Comparison of ENCODE assay signal across 18 mouse cellular contexts in genomic region chr4:132605816-132606215, GRCm38 (mm10). TPM values are rescaled to one million over a fixed set of nuclear protein-coding genes. Genes with fewer than 3 reads are reported as not detected.
DNase-seq lines count a peak whose midpoint lies in the region; ATAC-seq and TF ChIP-seq lines count a peak whose summit lies in the region.
"Had no signal": no experiment of that assay in that cellular context is flagged by ENCODE, and none has a peak within 500 bp of the region (broad histone marks: within the 10 kb centered on the region; RNA-seq: fewer than 3 reads in every experiment).

No protein-coding gene starts in this region.

- TF ChIP-seq POLR2A in bone marrow macrophage, adult 2 months (IDR thresholded peaks at IDR 0.05; ENCODE audit: borderline replicate concordance, low read depth, low read length) = no peak

- no peaks in the 10 kb centered on the region for H3K27me3 ChIP-seq in kidney, postnatal 0 days (ENCODE audit: insufficient read depth, low read length)
- H3K27me3 ChIP-seq in intestine, embryonic 15.5 days (replicated peaks) = no peaks in the 10 kb centered on the region
- H3K27me3 ChIP-seq: forebrain, embryonic 15.5 days; liver, embryonic 13.5 days; midbrain, embryonic 13.5 days; neural tube, embryonic 12.5 days; Patski had no signal

- H3K4me3 ChIP-seq in kidney, postnatal 0 days (replicated peaks; ENCODE audit: low read depth, low read length) = no peak overlapping the region
- H3K4me3 ChIP-seq in bone marrow macrophage, adult 2 months (ENCODE audit: insufficient read depth, low read length) = no peak overlapping the region
- H3K4me3 ChIP-seq in intestine, embryonic 15.5 days (replicated peaks) = no peak overlapping the region
- H3K4me3 ChIP-seq: forebrain, embryonic 15.5 days; liver, embryonic 13.5 days; midbrain, embryonic 13.5 days; neural tube, embryonic 12.5 days had no signal

- WGBS in kidney, postnatal 0 days = 22% methylated on average over 5 of the region's 5 CpGs
- WGBS in intestine, embryonic 15.5 days = 59% methylated on average over 5 of the region's 5 CpGs

- H3K9ac ChIP-seq in kidney, postnatal 0 days (ENCODE audit: low read depth, low read length) = no peak overlapping the region
- H3K9ac ChIP-seq in intestine, embryonic 15.5 days = no peak overlapping the region
- H3K9ac ChIP-seq: forebrain, embryonic 15.5 days; liver, embryonic 13.5 days; midbrain, embryonic 13.5 days; neural tube, embryonic 12.5 days had no signal

- no peak for TF ChIP-seq CTCF in kidney, postnatal 0 days (IDR thresholded peaks at IDR 0.05; ENCODE audit: low read depth)
- no peak for TF ChIP-seq CTCF in bone marrow macrophage, adult 2 months (IDR thresholded peaks at IDR 0.05; ENCODE audit: low read depth, low read length)

- no peak for ATAC-seq in kidney, postnatal 0 days (replicated peaks; ENCODE audit: low FRiP score, low read depth)
- ATAC-seq in intestine, embryonic 15.5 days = no peak
- ATAC-seq: forebrain, embryonic 15.5 days; hindbrain, postnatal 0 days; midbrain, embryonic 13.5 days; Patski had no signal

- H3K4me1 ChIP-seq in kidney, postnatal 0 days (replicated peaks; ENCODE audit: insufficient read depth, low read length) = no peaks in the 10 kb centered on the region
- peaks cover 84% of the 10 kb centered on the region for H3K4me1 ChIP-seq in bone marrow macrophage, adult 2 months (ENCODE audit: control insufficient read depth, insufficient read depth, low read length)
- H3K4me1 ChIP-seq in intestine, embryonic 15.5 days (replicated peaks) = no peaks in the 10 kb centered on the region
- H3K4me1 ChIP-seq: forebrain, embryonic 15.5 days; liver, embryonic 13.5 days; midbrain, embryonic 13.5 days; neural tube, embryonic 12.5 days had no signal

- H3K36me3 ChIP-seq in kidney, postnatal 0 days (ENCODE audit: insufficient read depth, low read length) = no peaks in the 10 kb centered on the region
- H3K36me3 ChIP-seq in intestine, embryonic 15.5 days = no peaks in the 10 kb centered on the region
- H3K36me3 ChIP-seq: forebrain, embryonic 15.5 days; liver, embryonic 13.5 days; midbrain, embryonic 13.5 days; neural tube, embryonic 12.5 days had no signal

- peak; percentile 55 for DNase-seq in kidney, postnatal 0 days (ENCODE audit: low spot score)
- no peak for DNase-seq in kidney, postnatal 4 days
- DNase-seq in A20 (ENCODE audit: low read depth, low spot score) = peak; percentile 76
- DNase-seq in lung, postnatal 25 days (ENCODE audit: low spot score) = peak; percentile 63
- no peak for DNase-seq in thymus, postnatal 0 days (ENCODE audit: low spot score)
- no peak for DNase-seq in urinary bladder, postnatal 14 days (ENCODE audit: low spot score)
- DNase-seq: gastrocnemius, postnatal 14 days; kidney, postnatal 10 days; liver, embryonic 13.5 days; right cerebral cortex, adult 18-20 months; thymus, postnatal 36 days had no signal

- H3K27ac ChIP-seq in kidney, postnatal 0 days = no peak overlapping the region
- peak overlapping the region; percentile 97 for H3K27ac ChIP-seq in bone marrow macrophage, adult 2 months (ENCODE audit: insufficient read depth, low read depth, low read length)
- H3K27ac ChIP-seq in intestine, embryonic 15.5 days = no peak overlapping the region
- H3K27ac ChIP-seq: forebrain, embryonic 15.5 days; hindbrain, postnatal 0 days; liver, embryonic 13.5 days; midbrain, embryonic 13.5 days; neural tube, embryonic 12.5 days had no signal

- no peak overlapping the region for H3K4me2 ChIP-seq in kidney, postnatal 0 days (ENCODE audit: low read length)
- no peak overlapping the region for H3K4me2 ChIP-seq in intestine, embryonic 15.5 days (replicated peaks)
- H3K4me2 ChIP-seq: forebrain, embryonic 15.5 days; liver, embryonic 13.5 days; midbrain, embryonic 13.5 days; neural tube, embryonic 12.5 days had no signal

- no peaks in the 10 kb centered on the region for H3K9me3 ChIP-seq in kidney, postnatal 0 days (replicated peaks; ENCODE audit: low read length)
- no peaks in the 10 kb centered on the region for H3K9me3 ChIP-seq in intestine, embryonic 15.5 days
- H3K9me3 ChIP-seq: forebrain, embryonic 15.5 days; liver, embryonic 13.5 days; midbrain, embryonic 13.5 days; neural tube, embryonic 12.5 days had no signal

RNA-seq across cellular contexts. Expression of gene Eya3, which starts 33.0 kb away (rescaled TPM):
- 12.8 and 15.2 TPM in 2 replicates for polyA plus RNA-seq in kidney, postnatal 0 days (2015; fragmentation: Nextera tagmentation; extraction: Ambion mirVana)
- 37.9 and 42.5 TPM in 2 replicates for polyA plus RNA-seq in bone marrow macrophage, adult 2 months (2012; ENCODE audit: insufficient read depth, insufficient read length, missing spikeins)
- 20.6 and 26.8 TPM in 2 replicates for polyA plus RNA-seq in thymus, postnatal 0 days (2015; fragmentation: Nextera tagmentation; extraction: Ambion mirVana)
- polyA plus RNA-seq in intestine, embryonic 15.5 days (2015; fragmentation: Nextera tagmentation; extraction: Ambion mirVana) = 23.0 and 25.4 TPM in 2 replicates

RNA-seq across cellular contexts. Expression of gene Ptafr, which starts 41.9 kb away (rescaled TPM):
- 0.64 and 0.75 TPM in 2 replicates for polyA plus RNA-seq in kidney, postnatal 0 days (2015; fragmentation: Nextera tagmentation; extraction: Ambion mirVana)
- polyA plus RNA-seq in bone marrow macrophage, adult 2 months (2012; ENCODE audit: insufficient read depth, insufficient read length, missing spikeins) = 81.4 and 91.0 TPM in 2 replicates
- polyA plus RNA-seq in thymus, postnatal 0 days (2015; fragmentation: Nextera tagmentation; extraction: Ambion mirVana) = 0.96 and 1.5 TPM in 2 replicates
- polyA plus RNA-seq in intestine, embryonic 15.5 days (2015; fragmentation: Nextera tagmentation; extraction: Ambion mirVana) = 1.1 TPM in 2 replicates
- polyA plus RNA-seq: Patski had no signal

Comparison
In these comparisons a context has a peak if more than half of its experiments do, and no peak if none do; other contexts are left out.
1. DNase-seq: peak in kidney, postnatal 0 days (single experiment), A20 (single experiment) and lung, postnatal 25 days (single experiment); none in kidney, postnatal 4 days (0 of 2), thymus, postnatal 0 days (single experiment) and urinary bladder, postnatal 14 days (single experiment).
2. RNA of gene Ptafr, which starts 41.9 kb away (polyA plus RNA-seq): 81.4 to 91.0 TPM in bone marrow macrophage, adult 2 months; 0.96 to 1.5 TPM in thymus, postnatal 0 days, 1.1 TPM in intestine, embryonic 15.5 days and 0.64 to 0.75 TPM in kidney, postnatal 0 days; every median in the first group is over 10 times any median in the second.